Mouse (Mus musculus) myocyte (in vitro differentiated cells): Measurements from ENCODE around the gene Rapsn.

Source experiments
- CEBPB ChIP-seq: IDR thresholded peaks from 2 replicates; pipeline ENCODE4 v1.6.1; 2011; ENCODE audit warnings: mild to moderate bottlenecking, moderate library complexity; ENCODE audit not compliant: poor library complexity, insufficient read depth, severe bottlenecking
- E2F4 ChIP-seq: IDR thresholded peaks from one replicate; pipeline ENCODE4 v1.6.1; 2011; ENCODE audit warnings: mild to moderate bottlenecking, control low read depth, moderate library complexity; ENCODE audit not compliant: insufficient read depth
- POLR2A ChIP-seq: IDR thresholded peaks from one replicate; pipeline ENCODE4 v1.6.1; 2011; ENCODE audit warnings: low read depth, mild to moderate bottlenecking, control low read depth, moderate library complexity; ENCODE audit not compliant: insufficient read length
- POLR2AphosphoS2 ChIP-seq: IDR thresholded peaks from one replicate; pipeline ENCODE4 v1.6.1; 2011; ENCODE audit warnings: low read depth, control low read depth; ENCODE audit not compliant: insufficient read length
- REST ChIP-seq: IDR thresholded peaks from one replicate; pipeline ENCODE4 v1.6.1; 2011; ENCODE audit warnings: mild to moderate bottlenecking, control low read depth, moderate library complexity; ENCODE audit not compliant: insufficient read depth, insufficient read length
- TCF12 ChIP-seq: IDR thresholded peaks from one replicate; pipeline ENCODE4 v1.6.1; 2011; ENCODE audit warnings: mild to moderate bottlenecking, control low read depth; ENCODE audit not compliant: poor library complexity, insufficient read depth, severe bottlenecking
- USF1 ChIP-seq: IDR thresholded peaks from one replicate; pipeline ENCODE4 v1.6.1; 2011; ENCODE audit warnings: low read depth, mild to moderate bottlenecking, control low read depth, moderate library complexity

DNA sequence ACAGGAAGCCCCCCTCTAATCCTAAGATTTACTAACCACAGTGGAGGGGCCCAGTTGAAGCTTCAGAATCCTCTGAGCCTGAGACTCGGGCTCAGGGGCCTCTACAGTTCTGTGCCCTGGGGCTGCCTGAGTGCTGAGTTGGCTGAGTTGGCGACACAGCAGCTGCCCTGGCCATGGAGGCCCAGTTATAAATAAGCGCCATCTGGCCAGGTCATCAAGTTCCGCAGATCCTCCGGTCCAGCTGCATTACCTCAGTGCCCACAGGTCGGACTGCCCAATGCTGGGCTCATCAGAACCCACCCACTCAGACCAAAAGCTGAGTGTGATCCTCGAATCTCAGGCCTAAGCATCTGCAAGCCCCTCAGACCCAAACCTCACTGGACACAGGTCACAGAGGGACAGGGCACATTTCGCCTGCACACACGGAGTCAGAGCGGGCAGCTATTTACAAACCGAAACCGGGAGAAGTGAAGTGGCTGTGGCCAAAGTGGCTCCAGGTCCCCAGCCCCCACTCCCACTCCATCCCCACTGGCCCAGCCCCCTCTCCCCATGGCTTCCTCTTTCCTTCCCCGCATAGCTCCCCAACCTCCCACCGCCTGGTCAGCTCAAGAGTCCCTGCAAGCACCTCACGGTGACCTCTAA, 48.9 kb downstream of the Rapsn start:
- no peak for TF ChIP-seq CEBPB
- TF ChIP-seq REST, result no peak
- TF ChIP-seq POLR2AphosphoS2, result no peak
- TF ChIP-seq POLR2A, result no peak
- TF ChIP-seq E2F4, result no peak
- no peak for TF ChIP-seq USF1
- peak; percentile 19 for TF ChIP-seq TCF12
